Mouse (Mus musculus) stomach, postnatal 0 days (tissue): ENCODE data around the gene Ica1. TPM values are rescaled to one million over a fixed set of nuclear protein-coding genes. Genes with fewer than 3 reads are reported as not detected.

Source experiments
- ATAC-seq: fragments of 200-750 bp; cut with Nextera tagmentation; 2 replicates; pipeline ENCODE4 v1.8.0; 2017; ENCODE audit not compliant: low FRiP score, low TSS enrichment
- DNase-seq: peaks from one replicate; pipeline ENCODE4 v3.0.0-alpha.2; 2016; ENCODE audit warnings: low spot score
- H3K27ac ChIP-seq: fragments of 300-500 bp; sonication (generic); replicated peaks from 2 replicates; pipeline ENCODE4 v1.5.1; 2014; ENCODE audit warnings: mild to moderate bottlenecking, control low read depth
- H3K27me3 ChIP-seq: fragments of 300-500 bp; sonication (generic); 2 replicates; pipeline ENCODE4 v1.6.1; 2014; ENCODE audit warnings: low read length; ENCODE audit not compliant: control insufficient read depth, insufficient read depth
- H3K36me3 ChIP-seq: fragments of 300-500 bp; sonication (generic); 2 replicates; pipeline ENCODE4 v1.6.1; 2014; ENCODE audit warnings: low read length, mixed read lengths; ENCODE audit not compliant: control insufficient read depth, insufficient read depth
- H3K4me1 ChIP-seq: fragments of 300-500 bp; sonication (generic); replicated peaks from 2 replicates; pipeline ENCODE4 v1.6.1; 2014; ENCODE audit warnings: antibody characterized with exemption; ENCODE audit not compliant: control insufficient read depth, insufficient read depth
- H3K4me2 ChIP-seq: fragments of 300-500 bp; sonication (generic); replicated peaks from 2 replicates; pipeline ENCODE4 v1.6.1; 2014; ENCODE audit warnings: low read depth, mild to moderate bottlenecking, control low read depth, moderate library complexity
- H3K4me3 ChIP-seq: fragments of 300-500 bp; sonication (generic); 2 replicates; pipeline ENCODE4 v1.5.1; 2014; ENCODE audit warnings: low read depth, low read length, control low read depth
- H3K9ac ChIP-seq: fragments of 300-500 bp; sonication (generic); 2 replicates; pipeline ENCODE4 v1.6.1; 2014; ENCODE audit warnings: mild to moderate bottlenecking, low read length, control low read depth, mixed read lengths
- H3K9me3 ChIP-seq: fragments of 300-500 bp; sonication (generic); 2 replicates; pipeline ENCODE4 v1.6.1; 2016; ENCODE audit warnings: low read length; ENCODE audit not compliant: control insufficient read depth
- CTCF ChIP-seq: IDR thresholded peaks from 2 replicates; pipeline ENCODE4 v1.5.1; 2016; ENCODE audit warnings: antibody characterized with exemption, low read depth, mild to moderate bottlenecking, moderate library complexity
- EP300 ChIP-seq: optimal IDR thresholded peaks from 2 replicates; pipeline ENCODE3; 2016; ENCODE audit warnings: antibody characterized with exemption
- WGBS: fragments of 180-500 bp; shearing (Covaris S2); extraction: QIAGEN DNeasy Blood & Tissue Kit; methylation state at CpG from one replicate; pipeline ENCODE4 v1.1.7; 2014; 5-methylcytosine and 5-hydroxymethylcytosine counted together
- polyA plus RNA-seq: library from polyadenylated mRNA; unstranded; fragments of >200 nt; fragmentation: Nextera tagmentation; extraction: Ambion mirVana; gene quantifications from 2 replicates; pipeline ENCODE4 v1.2.1, GENCODE M21; 2015

Ica1 gene
- polyA plus RNA-seq: 44.7 and 46.9 TPM in 2 replicates

GRCm38 (mm10) chr6:8778296-8778649 is at the start of gene Ica1:
Gene Ica1, minus strand, starts transcription at chr6:8778488.
- under 1% methylated on average over 15 of the region's 16 CpGs for WGBS
- H3K9ac ChIP-seq: peak within 1 kb of the TSS; percentile 76
- no peaks in the 10 kb centered on the region for H3K36me3 ChIP-seq
- H3K4me2 ChIP-seq: peak within 1 kb of the TSS; percentile 95
- H3K27ac ChIP-seq: peak within 1 kb of the TSS; percentile 91
- H3K4me1 ChIP-seq: no peaks in the 10 kb centered on the region
- DNase-seq (peak; percentile 83), ATAC-seq (peak; percentile 90)
- H3K27me3 ChIP-seq: no peaks in the 10 kb centered on the region
- TF ChIP-seq EP300: no peak
- TF ChIP-seq CTCF: no peak
- no peaks in the 10 kb centered on the region for H3K9me3 ChIP-seq
- peak within 1 kb of the TSS; percentile 70 for H3K4me3 ChIP-seq

DNA sequence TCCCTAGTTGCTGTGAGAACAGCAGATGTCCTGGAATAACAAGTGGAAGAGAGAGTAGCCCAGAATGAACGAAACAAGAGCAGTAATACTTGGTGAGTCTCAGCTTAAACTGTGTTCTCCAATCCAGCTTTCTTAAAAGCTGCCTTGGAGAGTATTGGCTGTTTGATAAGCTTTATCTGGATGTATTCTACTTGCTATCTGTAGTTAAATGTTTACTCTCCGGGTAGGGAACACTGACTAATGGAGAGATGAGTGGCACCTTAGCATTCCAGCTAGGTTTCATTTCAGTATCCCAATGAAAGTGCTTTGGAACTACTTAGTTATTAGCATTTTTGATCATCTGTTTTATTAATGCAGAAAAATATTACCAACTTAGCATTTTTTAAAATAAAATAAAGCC is 41.6 kb upstream of the Ica1 start:
- Histone ChIP-seq H3K4me1 (no peaks in the 10 kb centered on the region), H3K4me2 (no peak overlapping the region), H3K9ac (no peak overlapping the region), H3K27ac (no peak overlapping the region), H3K27me3 (no peaks in the 10 kb centered on the region), H3K4me3 (no peak overlapping the region), H3K36me3 (no peaks in the 10 kb centered on the region), H3K9me3 (no peaks in the 10 kb centered on the region)
- 52% methylated on average over 2 of the region's 2 CpGs for WGBS
- ATAC-seq: 0 out of 2 replicates have a peak, but pooled peaks have one; percentile 54
- DNase-seq: no peak
- TF ChIP-seq CTCF: no peak

DNA sequence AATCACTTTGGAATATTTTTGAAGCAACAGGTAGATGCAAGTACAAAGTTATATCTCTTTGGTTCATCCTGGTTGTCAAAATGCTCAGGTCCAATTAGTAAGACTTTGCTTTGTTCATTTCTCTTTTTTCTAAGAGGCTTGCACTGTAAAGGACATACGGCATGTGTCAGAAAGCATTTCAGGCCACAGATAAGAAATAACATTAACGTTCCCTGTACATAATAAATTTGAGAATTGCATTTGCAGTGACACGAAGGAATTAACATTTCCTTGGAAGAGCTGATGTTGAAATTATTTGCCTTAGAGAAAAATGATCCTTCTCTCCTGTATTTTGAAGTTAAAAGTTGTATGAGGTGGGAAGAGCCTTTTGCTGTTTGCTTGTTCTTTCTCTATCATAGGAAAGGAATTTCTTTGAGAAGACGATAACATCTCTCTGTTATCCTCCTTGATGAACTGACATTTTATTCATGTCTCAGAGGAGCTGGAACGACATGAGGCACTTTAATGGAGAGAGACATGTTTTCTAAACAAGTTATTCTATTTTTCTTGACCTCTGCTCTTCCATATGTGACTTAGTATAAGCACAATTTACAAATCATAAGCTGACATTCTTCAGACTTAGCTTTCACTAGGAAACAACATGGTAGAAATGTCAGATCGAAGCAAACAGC is 36.2 kb upstream of the Ica1 start:
- ATAC-seq: no peak
- TF ChIP-seq EP300 (no peak), CTCF (no peak)

GRCm38 (mm10) chr6:8802561-8803150 is 24.4 kb upstream of the Ica1 start:
- 64% methylated on average over 3 of the region's 3 CpGs for WGBS
- ATAC-seq (no peak), DNase-seq (no peak)
- TF ChIP-seq EP300: no peak
- no peak for TF ChIP-seq CTCF
- Histone ChIP-seq H3K27ac (no peak overlapping the region), H3K27me3 (no peaks in the 10 kb centered on the region), H3K4me3 (no peak overlapping the region), H3K4me1 (no peaks in the 10 kb centered on the region), H3K4me2 (no peak overlapping the region), H3K36me3 (no peaks in the 10 kb centered on the region), H3K9ac (no peak overlapping the region), H3K9me3 (no peaks in the 10 kb centered on the region)

More for the DNA sequence above, 36.2 kb upstream of the Ica1 start:
- H3K9me3 ChIP-seq: no peaks in the 10 kb centered on the region
- no peaks in the 10 kb centered on the region for H3K27me3 ChIP-seq
- H3K4me3 ChIP-seq: no peak overlapping the region
- H3K9ac ChIP-seq: no peak overlapping the region
- H3K4me1 ChIP-seq: no peaks in the 10 kb centered on the region
- H3K4me2 ChIP-seq: no peak overlapping the region
- no peaks in the 10 kb centered on the region for H3K36me3 ChIP-seq
- no peak overlapping the region for H3K27ac ChIP-seq
- DNase-seq: no peak
- 38% methylated on average over 6 of the region's 6 CpGs for WGBS

GRCm38 (mm10) chr6:8792385-8792784 is 14.1 kb upstream of the Ica1 start:
- DNase-seq (no peak), ATAC-seq (no peak)
- Histone ChIP-seq H3K4me3 (no peak overlapping the region), H3K9me3 (no peaks in the 10 kb centered on the region), H3K4me2 (no peak overlapping the region), H3K27ac (no peak overlapping the region), H3K4me1 (no peaks in the 10 kb centered on the region), H3K9ac (no peak overlapping the region), H3K27me3 (no peaks in the 10 kb centered on the region), H3K36me3 (no peaks in the 10 kb centered on the region)
- WGBS: 89% methylated on average over 5 of the region's 5 CpGs
- TF ChIP-seq EP300: no peak
- no peak for TF ChIP-seq CTCF

- H3K9me3 ChIP-seq: no peaks in the 10 kb centered on the region
- TF ChIP-seq EP300 (no peak), CTCF (no peak)
- no peak for DNase-seq
- 88% methylated on average over 3 of the region's 3 CpGs for WGBS
- H3K4me2 ChIP-seq: no peak overlapping the region
- no peak for ATAC-seq
- H3K27me3 ChIP-seq: no peaks in the 10 kb centered on the region
- no peaks in the 10 kb centered on the region for H3K4me1 ChIP-seq
- H3K4me3 ChIP-seq: no peak overlapping the region
- no peak overlapping the region for H3K9ac ChIP-seq
- no peak overlapping the region for H3K27ac ChIP-seq
- H3K36me3 ChIP-seq: no peaks in the 10 kb centered on the region
Measured at GRCm38 (mm10) chr6:8791781-8792180, 13.5 kb upstream of the Ica1 start.
